Mouse (Mus musculus) liver, adult 2 months (tissue): ENCODE results near the gene Fem1a.

Experiments
- CTCF ChIP-seq: fragments of 200-500 bp; IDR thresholded peaks from 2 replicates; pipeline ENCODE4 v1.5.1; 2011; ENCODE audit warnings: low read depth, low read length, control low read depth
- POLR2A ChIP-seq: fragments of 200-500 bp; IDR thresholded peaks from 2 replicates; pipeline ENCODE4 v1.6.1; 2011; ENCODE audit warnings: low read length, control low read depth; ENCODE audit not compliant: insufficient read depth; ENCODE audit errors: extremely low read depth

GRCm38 (mm10) chr17:56287830-56288229, 31.2 kb downstream of the Fem1a start:
- TF ChIP-seq POLR2A (no peak), CTCF (no peak)
